Mouse (Mus musculus) testis, adult 2 months (tissue): ENCODE results near the gene Unc45a. TPM values are rescaled to one million over a fixed set of nuclear protein-coding genes. Genes with fewer than 3 reads are reported as not detected.

Source experiments
- H3K27ac ChIP-seq: fragments of 200-500 bp; 2 replicates; pipeline ENCODE4 v1.5.1; 2012; ENCODE audit warnings: low read depth, low read length; ENCODE audit not compliant: control insufficient read depth, insufficient read depth
- H3K27me3 ChIP-seq: fragments of 200-500 bp; 2 replicates; pipeline ENCODE4 v1.6.1; 2012; ENCODE audit warnings: mild to moderate bottlenecking, low read length, moderate library complexity; ENCODE audit not compliant: control insufficient read depth, insufficient read depth
- H3K36me3 ChIP-seq: fragments of 200-500 bp; 2 replicates; pipeline ENCODE4 v1.6.1; 2012; ENCODE audit warnings: mild to moderate bottlenecking, low read length; ENCODE audit not compliant: control insufficient read depth, insufficient read depth
- H3K4me1 ChIP-seq: fragments of 200-500 bp; 2 replicates; pipeline ENCODE4 v1.6.1; 2012; ENCODE audit warnings: low read length; ENCODE audit not compliant: control insufficient read depth, insufficient read depth
- H3K4me3 ChIP-seq: fragments of 200-500 bp; 2 replicates; pipeline ENCODE4 v1.5.1; 2012; ENCODE audit warnings: low read depth, mild to moderate bottlenecking, low read length, moderate library complexity, mixed read lengths; ENCODE audit not compliant: control insufficient read depth
- CTCF ChIP-seq: fragments of 200-500 bp; IDR thresholded peaks from 2 replicates; pipeline ENCODE4 v1.5.1; 2012; ENCODE audit warnings: low read depth, mild to moderate bottlenecking, inconsistent platforms, low read length, moderate library complexity; ENCODE audit not compliant: control insufficient read depth, insufficient read depth, insufficient replicate concordance
- POLR2A ChIP-seq: fragments of 200-500 bp; IDR thresholded peaks from 2 replicates; pipeline ENCODE4 v1.6.1; 2012; ENCODE audit warnings: low read depth, mild to moderate bottlenecking, inconsistent platforms, low read length, moderate library complexity; ENCODE audit not compliant: control insufficient read depth
- polyA plus RNA-seq: library from polyadenylated mRNA; depleted of rRNA; stranded (reverse); fragments of >200 nt; gene quantifications from 2 replicates; pipeline ENCODE4 v1.2.3, GENCODE M21; 2012; rRNA removed

Unc45a gene
- polyA plus RNA-seq, 1 experiment = 9.4 TPM

- H3K4me3 ChIP-seq = no peak overlapping the region
- no peaks in the 10 kb centered on the region for H3K27me3 ChIP-seq
- no peaks in the 10 kb centered on the region for H3K4me1 ChIP-seq
- H3K36me3 ChIP-seq = peaks cover 2% of the 10 kb centered on the region
- no peak for TF ChIP-seq POLR2A
- no peak for TF ChIP-seq CTCF
- no peak overlapping the region for H3K27ac ChIP-seq
These were observed 60.8 kb downstream of the Unc45a start for GRCm38 (mm10) chr7:80280032-80280431.

DNA sequence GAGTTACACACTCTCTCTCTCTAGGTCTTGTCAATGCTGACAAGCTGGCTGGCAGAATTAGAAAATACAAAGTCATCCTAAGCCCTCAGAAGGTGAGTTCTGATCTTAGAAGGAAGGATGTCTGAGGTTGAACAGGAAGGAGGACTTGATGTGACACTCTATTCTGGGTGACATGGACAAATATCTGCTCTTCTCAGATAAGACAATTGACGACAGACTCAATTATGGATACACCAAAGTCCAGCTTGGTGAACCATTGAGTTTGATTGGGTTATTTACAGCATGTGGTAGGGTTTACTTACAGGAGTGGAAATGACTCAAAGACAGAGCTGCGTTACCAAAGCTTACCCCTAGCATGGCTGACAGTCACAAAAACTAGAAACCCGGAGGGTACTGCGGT lies 64.4 kb downstream of the Unc45a start:
- Histone ChIP-seq H3K4me3 (no peak overlapping the region), H3K4me1 (no peaks in the 10 kb centered on the region), H3K36me3 (peaks cover 2% of the 10 kb centered on the region), H3K27me3 (no peaks in the 10 kb centered on the region), H3K27ac (no peak overlapping the region)
- TF ChIP-seq POLR2A = no peak
- TF ChIP-seq CTCF = no peak

Other genes with a start within 250 kb of the Unc45a start
- gene Idh2, start 225.6 kb downstream of the Unc45a start, polyA plus RNA-seq = 9.6 and 11.2 TPM in 2 replicates
- gene Sema4b, start 154.2 kb downstream of the Unc45a start, polyA plus RNA-seq = 5.2 and 5.6 TPM in 2 replicates
- gene Cib1, start 108.2 kb downstream of the Unc45a start, polyA plus RNA-seq = 406 and 411 TPM in 2 replicates
- gene Gdpgp1, start 108.1 kb downstream of the Unc45a start, polyA plus RNA-seq = 1.7 and 1.8 TPM in 2 replicates
- gene Ttll13, start 94.6 kb downstream of the Unc45a start, polyA plus RNA-seq = 361 and 376 TPM in 2 replicates
- gene Ngrn, start 79.8 kb downstream of the Unc45a start, polyA plus RNA-seq = 10.1 and 10.3 TPM in 2 replicates
- 8.7 and 9.4 TPM in 2 replicates for gene Vps33b, start 71.4 kb downstream of the Unc45a start, polyA plus RNA-seq
- 44.8 and 47.7 TPM in 2 replicates for gene Prc1, start 46.6 kb downstream of the Unc45a start, polyA plus RNA-seq
- gene Rccd1, start 16.6 kb downstream of the Unc45a start, polyA plus RNA-seq = 5.6 and 6.9 TPM in 2 replicates
- gene Hddc3, start 2.1 kb upstream of the Unc45a start, polyA plus RNA-seq = 15.5 and 23.7 TPM in 2 replicates
- 62.1 and 71.5 TPM in 2 replicates for gene Man2a2, start 30.4 kb upstream of the Unc45a start, polyA plus RNA-seq
- gene Fes, start 46.9 kb upstream of the Unc45a start, polyA plus RNA-seq = 1.5 TPM in 2 replicates
- 8.2 and 8.3 TPM in 2 replicates for gene Furin, start 64.4 kb upstream of the Unc45a start, polyA plus RNA-seq
- 6.3 and 7.0 TPM in 2 replicates for gene Blm, start 194.1 kb upstream of the Unc45a start, polyA plus RNA-seq